Mouse (Mus musculus): ENCODE measurements around the gene A830005F24Rik. TPM values are rescaled to one million over a fixed set of nuclear protein-coding genes. Genes with fewer than 3 reads are reported as not detected.
A peak's percentile ranks its signal among the peaks of the same experiment; 100 is the strongest.

A830005F24Rik gene
- polyA plus RNA-seq (2015; fragmentation: Nextera tagmentation; extraction: Ambion mirVana), result 0.28 and 0.56 TPM in 2 replicates

GRCm38 (mm10) chr13:48513003-48513929 lies at the start of gene A830005F24Rik, which contains the start of gene Zfp169:
Gene A830005F24Rik (plus strand): TSS chr13:48513570.
Gene Zfp169 (minus strand): TSS chr13:48513451.

MicroRNAs within 50 kb of the gene (microRNA counts, 519-probe panel; counts per million panel counts)
- microRNA mmu-let-7a (5,859 counts per million, percentile 99 among the panel's probes with 10 or more counts), microRNA mmu-let-7d (5,859 counts per million, percentile 99 among the panel's probes with 10 or more counts), microRNA mmu-let-7f (5,428 counts per million, percentile 96 among the panel's probes with 10 or more counts)

Small RNA genes within 50 kb of the gene (microRNA-seq; reads per million reads assigned to microRNA genes)
- gene Gm24111 (not detected), gene Mirlet7a-1 (255 reads per million, percentile 56 among the genes with 10 or more reads in this experiment), gene Mirlet7d (20,908 reads per million, percentile 97 among the genes with 10 or more reads in this experiment), gene Mirlet7f-1 (not detected)

Other genes with a start within 250 kb of the A830005F24Rik start
- 1.2 and 1.8 TPM in 2 replicates for gene Zfp169, start 119 bp upstream of the A830005F24Rik start, polyA plus RNA-seq (2015; fragmentation: Nextera tagmentation; extraction: Ambion mirVana)
- 5.4 TPM in 2 replicates for gene Ptpdc1, start 112.1 kb downstream of the A830005F24Rik start, polyA plus RNA-seq (2015; fragmentation: Nextera tagmentation; extraction: Ambion mirVana)
- 0.12 TPM in 1 of 2 replicates, not detected in the other for gene Barx1, start 149.4 kb downstream of the A830005F24Rik start, polyA plus RNA-seq (2015; fragmentation: Nextera tagmentation; extraction: Ambion mirVana)

All from urinary bladder, postnatal 0 days (tissue).